Mouse (Mus musculus): ENCODE data around the gene Lrrc30.

- TF ChIP-seq CTCF (IDR thresholded peaks at IDR 0.05; ENCODE audit: low read depth) (no peak), EP300 (IDR thresholded peaks at IDR 0.05; ENCODE audit: low read depth) (no peak)
These were observed 7.1 kb downstream of the Lrrc30 start for GRCm38 (mm10) chr17:67625431-67625830.
